Mouse (Mus musculus) megakaryocyte-erythroid progenitor cell, adult 5-6 weeks (primary cell): Measurements from ENCODE around the gene Rad51d. TPM values are rescaled to one million over a fixed set of nuclear protein-coding genes. Genes with fewer than 3 reads are reported as not detected.

Experiments
- ATAC-seq: replicated peaks from 2 replicates; pipeline ENCODE4 v1.8.0; 2016; ENCODE audit warnings: mild to moderate bottlenecking, inconsistent platforms; ENCODE audit not compliant: severe bottlenecking, poor library complexity, low FRiP score, low TSS enrichment
- total RNA-seq, 2 experiments: library from RNA; stranded (forward) in 1 of 2; stranded (reverse) in 1 of 2; fragments of 200-1000, 215-1000 nt in 1 of 2; fragments of >200 nt in 1 of 2; fragmentation: Nextera tagmentation in 1 of 2; gene quantifications; 2 replicates each; pipeline ENCODE4 v1.2.3; 2014 to 2017

Gene Rad51d
- total RNA-seq, 2 experiments from 2014 or later, result 16.3 to 20.0 TPM

DNA sequence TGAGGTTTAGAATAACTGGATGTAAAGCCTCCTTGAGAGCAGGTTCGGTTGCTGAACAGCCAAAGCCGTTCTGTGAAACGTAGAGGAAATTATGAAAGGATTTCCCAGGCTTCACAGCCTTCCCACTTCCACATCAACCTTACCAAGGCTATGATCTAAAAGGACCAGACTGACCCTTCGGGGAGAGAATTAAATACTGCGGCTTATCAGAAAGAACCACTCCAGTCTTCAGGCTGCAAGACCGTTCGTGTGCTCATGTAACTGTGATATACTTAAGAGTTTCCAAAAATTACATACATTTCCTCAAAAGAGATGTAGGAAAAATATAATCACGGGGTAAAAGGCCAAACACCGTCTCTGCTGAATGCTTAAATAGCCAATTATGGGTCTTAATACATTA is 27.8 kb downstream of the Rad51d start:
- 0 out of 2 replicates have a peak, but pooled peaks have one; percentile 17 for ATAC-seq

DNA sequence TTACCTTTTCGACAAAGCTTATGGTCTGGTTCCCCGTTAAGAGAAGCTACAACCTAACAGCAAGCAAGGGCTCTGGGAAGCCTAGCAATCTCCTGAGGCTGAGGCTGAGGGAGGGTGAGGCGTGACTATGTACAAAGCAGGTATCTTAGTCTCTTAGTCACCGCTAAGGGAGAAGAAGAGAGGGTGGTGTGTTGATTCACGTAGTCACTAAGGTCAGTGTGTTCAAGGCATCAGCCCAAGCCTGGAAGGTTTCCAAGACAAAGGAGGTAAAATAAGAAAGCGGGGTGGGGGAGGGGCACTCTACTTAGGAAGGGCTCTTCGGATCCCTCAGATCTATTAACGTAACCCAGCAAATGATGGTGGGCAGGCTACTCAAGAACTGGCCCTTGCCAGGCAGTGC is 28.9 kb downstream of the Rad51d start:
- peak; percentile 35; the same call in 1 of the 2 replicates for ATAC-seq

DNA sequence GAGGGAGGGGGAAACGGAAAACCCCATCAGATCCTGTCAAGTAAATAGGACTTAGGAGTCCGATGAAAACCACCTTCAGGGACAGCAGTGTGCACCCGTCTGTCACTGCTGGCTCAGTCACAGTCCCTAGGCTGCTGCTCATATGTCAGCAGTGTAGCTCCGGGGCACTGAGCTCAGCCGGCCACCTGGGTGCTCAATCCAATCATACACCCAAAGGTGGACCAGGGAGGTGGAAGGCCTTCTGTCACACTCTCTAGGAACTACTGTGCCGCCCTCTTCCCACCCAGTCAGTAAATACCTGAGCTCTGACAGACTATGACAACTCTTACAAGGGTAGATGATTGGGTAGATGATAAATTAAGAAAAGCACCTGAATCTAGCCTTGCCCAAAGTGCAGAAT is 29.7 kb downstream of the Rad51d start:
- ATAC-seq, result no peak

DNA sequence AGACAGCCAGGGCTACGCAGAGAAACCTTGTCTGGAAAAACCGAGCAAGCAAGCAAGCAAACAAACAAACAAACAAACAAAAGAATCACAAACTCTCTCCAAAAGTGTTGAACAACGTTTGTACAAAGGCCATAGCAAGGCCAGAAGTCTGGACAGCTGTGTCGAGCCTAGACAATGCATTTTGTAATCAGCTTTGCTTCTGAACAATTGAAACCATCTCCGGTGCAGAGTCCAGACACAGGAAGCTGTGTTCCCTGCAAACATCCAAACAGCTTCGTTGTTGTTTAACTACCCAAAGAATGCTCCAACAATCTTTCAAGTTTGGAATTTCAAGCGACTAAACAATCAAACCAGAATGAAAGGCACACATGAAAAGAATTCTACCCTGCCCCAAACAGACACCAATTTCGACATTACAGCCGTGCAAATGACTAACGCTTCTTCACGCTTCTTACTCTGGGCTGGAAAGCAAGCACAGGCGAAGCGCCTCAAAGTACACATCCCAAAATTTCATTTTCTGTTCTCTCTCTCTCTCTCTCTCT is 33.0 kb downstream of the Rad51d start:
- ATAC-seq, result no peak

DNA sequence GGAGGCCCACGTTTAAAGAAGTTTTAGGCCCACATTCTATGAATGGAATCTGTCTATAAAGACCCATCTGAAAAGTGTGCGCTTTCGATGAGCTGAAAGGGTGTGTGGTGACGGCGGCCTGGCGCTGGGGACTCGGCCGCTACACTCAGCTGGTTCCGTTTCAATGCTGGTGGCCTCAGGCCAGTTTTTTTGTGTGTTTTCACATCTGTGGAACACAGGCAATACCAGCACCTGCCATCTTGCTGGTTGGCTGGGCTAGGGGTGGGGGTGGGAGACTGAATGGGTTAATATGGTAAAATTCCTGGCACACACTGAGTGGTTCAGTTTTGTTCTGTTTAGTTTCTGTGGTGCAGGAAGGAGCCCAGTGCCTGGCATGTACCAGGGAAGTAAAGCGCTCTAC is 34.4 kb downstream of the Rad51d start:
- 0 out of 2 replicates have a peak, but pooled peaks have one; percentile 21 for ATAC-seq

DNA sequence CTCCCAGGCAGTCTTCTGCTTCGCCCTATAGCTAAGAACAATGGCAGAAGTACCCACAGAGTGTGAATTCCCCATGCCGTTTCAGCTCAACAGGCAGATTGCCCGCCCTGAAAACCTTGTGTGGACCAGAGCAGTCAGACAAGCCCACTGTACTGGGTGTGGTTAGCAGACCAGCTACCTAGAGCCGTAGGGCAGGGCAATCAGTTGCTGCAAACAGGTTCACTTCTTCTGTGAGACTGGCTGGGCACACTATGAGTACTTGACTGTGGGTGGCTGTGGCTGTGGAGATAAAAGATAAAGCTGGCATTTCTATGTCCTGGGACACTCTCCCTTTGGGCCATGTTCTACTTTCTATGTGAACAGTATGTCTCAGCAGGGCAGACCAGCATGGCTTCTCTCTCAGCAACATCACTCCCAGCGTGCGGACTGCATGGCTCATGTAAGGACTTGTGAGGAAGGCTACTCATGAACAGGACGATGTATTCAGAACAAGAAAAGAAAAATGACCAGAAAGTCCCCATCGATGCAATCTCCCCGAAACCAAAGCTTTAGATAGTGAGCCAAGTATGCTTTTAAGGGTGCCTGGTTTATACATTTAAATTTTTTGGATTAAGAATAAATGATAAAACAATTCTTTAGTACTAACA is 35.0 kb downstream of the Rad51d start:
- ATAC-seq, result peak; percentile 98

DNA sequence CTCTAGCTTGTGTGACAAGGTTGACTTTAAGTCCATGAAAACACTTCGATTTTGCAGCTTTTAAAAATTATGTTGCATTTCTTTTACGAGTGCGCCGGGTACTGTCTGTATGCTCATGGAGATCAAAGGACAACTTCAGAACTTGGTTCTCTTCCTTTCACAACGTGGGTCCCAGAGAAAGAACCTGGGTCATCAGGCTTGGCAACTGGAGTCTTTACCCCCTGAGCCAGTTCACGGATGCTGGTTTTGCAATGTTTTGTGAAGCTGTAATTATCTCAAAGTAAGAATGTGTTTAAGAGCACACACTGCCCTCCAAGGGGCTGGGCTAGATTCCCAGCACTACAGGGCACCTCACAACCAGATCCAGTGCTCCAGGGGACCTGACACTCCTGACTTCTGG is 36.3 kb downstream of the Rad51d start:
- no peak for ATAC-seq

DNA sequence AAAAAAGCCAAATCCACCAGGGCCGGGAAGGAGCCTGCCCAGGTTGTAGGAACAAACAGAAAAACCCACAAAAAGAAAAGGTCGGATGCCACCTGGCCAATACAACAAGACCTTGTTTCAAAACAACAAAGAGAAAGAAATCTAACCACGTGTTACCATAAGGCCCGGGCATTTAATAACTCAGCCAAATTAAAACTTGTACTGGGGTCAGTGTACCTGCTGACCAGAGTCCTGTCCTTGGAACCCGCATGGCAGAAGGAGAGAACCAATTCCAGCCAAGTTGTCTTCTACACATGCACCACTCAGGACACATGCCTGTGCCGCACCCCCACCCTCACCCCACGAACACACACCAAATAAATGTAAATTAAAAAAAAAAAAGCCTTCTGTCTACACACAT is 37.5 kb downstream of the Rad51d start:
- ATAC-seq, result no peak

DNA sequence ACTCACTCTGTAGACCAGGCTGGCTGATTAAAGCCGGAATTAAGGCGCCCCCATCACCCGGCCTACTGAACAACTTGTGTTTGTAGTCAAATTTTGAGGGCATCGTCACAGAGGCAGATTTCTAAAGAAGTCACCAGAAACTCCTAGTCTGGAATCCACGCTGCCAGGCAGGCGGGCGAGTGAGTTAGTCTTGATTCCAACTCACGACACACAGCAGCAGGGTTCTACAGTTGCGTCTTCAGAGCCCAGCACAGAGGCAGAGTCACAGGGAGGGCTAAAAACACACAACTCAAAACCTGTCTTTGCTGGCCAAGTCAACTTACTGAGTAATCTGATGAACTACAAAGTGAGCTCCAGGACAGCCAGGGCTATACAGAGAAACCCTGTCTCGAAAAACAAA is 37.9 kb downstream of the Rad51d start:
- no peak for ATAC-seq

DNA sequence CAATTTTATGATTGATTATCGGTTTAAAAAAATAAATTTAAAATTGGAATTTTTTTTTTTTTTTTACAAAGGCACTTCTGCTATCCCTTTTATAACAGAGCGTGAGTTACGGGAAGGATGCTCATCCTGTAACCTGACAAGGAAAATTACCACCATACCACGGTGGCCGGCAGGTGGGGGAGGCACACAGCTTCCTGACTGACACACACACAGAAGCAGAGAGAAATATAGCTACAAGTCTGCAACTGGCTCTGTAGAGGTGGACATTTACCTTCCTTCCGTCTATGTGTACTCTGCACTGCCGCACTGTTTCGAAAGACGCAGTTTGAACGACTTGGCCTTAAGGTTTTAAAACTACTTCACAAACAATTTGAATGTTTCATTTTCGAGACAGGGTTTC is 38.3 kb downstream of the Rad51d start:
- no peak for ATAC-seq

DNA sequence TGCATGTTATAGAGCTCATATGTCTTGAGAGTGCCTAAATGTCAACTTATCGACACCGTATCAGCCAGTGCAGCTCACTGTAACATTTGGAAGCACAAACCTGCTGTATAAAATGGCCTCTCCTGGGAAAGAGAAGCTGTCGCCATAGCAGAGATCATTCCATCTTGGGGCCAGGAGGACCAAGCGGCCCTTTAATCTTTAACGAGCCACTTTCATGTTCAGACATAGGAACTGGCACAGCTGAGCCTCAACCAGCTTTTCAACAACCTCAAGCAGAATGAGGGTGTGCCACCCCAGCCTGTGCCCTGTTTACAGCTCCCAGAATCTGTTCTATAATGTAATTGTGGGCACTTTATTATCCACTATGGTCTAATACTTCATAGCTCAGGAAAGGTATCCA is 40.2 kb downstream of the Rad51d start:
- no peak for ATAC-seq

DNA sequence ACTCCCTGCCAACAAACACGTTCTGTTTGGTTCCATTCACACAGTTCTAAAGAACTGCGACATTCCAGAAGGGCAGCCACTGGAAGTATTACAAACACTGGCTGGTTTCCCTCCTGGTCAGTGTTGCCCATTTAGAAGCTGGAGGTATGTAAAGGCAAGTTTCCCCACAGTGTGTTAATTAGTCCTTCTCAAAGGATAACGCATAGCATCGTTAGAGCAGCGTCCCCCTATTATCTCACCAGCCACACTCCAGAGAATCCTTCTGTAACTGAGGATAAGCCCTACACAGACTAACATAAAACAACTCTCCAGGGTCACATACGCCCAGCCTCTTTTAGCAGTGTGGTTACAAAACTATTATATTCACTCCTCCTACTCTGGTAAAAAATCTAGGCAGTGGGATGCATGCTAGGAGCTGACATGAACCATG is 42.8 kb downstream of the Rad51d start:
- peak; percentile 86 for ATAC-seq

DNA sequence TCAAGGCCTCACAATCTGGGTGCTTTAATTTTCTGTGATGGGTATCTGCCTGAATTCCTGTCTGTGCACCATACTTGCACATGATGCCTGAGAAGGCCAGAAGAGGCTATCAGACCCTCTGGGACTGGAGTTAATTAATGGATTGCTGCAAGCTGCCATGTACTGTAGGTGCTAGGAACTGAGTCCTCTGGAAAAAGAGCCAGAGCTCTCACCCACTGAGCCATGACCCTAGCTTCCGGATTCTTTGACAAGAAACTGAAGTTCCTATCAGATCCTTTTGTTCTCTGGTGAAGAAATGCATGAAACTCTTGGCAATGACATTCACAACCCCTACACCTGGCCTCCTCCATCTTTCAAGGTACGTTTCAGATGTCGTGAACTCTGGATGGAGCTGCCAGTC is 43.5 kb downstream of the Rad51d start:
- ATAC-seq, result no peak

DNA sequence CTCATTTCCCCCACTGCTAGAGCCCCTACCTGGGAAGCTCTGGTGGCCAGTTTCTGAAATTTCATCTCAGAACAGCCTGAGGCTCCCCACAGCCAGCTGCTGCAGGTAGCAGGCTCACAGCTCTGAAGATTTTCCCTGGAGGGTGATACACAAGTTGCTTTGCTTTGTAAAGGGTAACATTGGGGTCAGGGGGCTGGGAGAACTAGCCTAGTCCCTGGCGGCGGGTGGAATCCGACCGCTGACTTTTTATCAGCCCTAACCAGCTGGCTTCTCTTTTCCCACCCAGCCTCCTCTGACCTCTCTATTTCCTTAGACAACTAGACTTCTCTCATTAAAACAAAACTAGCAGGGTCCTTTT is 44.4 kb downstream of the Rad51d start:
- peak; percentile 62 for ATAC-seq

DNA sequence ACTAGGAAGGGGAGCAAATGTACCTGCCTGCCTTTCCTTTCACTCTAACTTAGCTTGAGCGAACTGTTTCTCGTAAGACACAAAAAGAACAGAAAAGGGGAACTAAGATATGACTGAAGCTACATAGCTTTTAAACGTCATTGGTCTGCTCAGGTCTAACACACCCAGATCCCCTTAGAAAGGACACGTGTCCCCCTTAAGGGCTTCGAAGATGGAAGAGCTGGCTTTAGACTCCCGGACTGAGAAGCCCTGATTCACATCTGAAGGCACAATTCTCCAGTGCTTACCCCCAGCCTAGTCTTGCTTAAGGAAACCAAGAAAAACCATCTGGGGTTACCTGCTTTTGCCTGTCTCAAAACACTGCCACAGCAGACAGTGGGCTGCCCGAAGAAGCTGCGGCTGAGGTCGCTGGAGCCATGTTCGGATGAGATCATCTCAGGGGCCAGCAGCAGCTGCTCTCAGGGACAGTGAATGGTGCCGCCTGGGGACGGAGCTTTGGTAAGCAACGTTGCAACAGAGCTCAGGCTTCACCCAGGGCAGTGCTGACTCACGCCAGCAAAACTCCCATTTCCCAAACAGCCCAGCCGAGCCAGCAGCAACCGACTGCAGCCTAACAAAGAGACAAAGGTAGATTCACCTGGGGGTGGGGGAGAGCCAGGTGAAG is 44.9 kb downstream of the Rad51d start:
- ATAC-seq, result peak; percentile 70

DNA sequence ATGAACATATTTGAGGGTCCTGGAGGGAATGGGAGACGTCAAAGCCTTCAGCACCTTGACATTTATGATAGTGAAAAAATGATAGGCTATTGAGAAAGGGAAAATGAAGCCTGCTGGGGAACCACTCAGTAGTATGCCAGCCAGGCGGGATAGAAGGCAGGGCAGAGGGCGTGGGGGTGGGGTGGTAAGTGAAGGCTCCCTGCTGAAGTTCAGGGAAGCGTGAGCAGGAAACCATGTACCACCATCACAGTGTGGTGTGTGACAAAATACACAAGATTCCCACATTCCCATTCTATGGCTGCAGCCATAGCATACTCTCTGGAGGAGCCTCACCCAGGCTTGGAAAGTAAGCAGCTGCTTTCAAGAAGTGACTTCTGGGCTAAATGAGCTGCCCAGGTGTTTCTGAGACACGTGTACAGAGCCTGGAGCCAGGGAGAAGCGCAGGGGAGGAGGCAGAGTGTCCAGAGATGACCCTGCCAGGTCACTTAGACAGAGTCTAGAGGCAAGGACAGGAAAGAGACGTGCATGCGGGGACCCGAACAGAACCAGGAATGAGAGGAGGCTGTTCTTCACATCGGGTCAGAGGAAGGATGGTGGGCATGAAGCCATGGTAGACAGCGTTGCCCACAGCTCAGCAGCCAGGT is 45.5 kb downstream of the Rad51d start:
- no peak for ATAC-seq

DNA sequence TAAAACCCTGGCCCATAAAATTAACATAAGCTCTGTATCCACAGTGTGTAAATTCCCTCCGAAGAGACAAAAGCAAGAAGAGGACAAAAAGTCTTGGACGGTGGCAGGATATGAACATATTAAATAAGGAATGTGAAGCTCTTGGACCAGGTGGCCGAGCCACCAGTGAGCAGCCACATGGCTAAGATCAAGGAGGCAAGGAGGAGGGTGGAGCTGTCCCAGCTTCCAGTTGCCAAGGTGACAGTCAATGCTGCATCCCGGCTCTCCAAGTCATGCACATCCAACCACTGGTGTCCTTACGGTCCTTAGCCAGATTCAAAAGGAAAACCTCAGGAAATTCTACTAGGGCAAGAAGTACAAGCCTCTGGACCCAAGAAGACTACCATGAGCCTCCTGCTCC is 51.9 kb downstream of the Rad51d start:
- no peak for ATAC-seq

DNA sequence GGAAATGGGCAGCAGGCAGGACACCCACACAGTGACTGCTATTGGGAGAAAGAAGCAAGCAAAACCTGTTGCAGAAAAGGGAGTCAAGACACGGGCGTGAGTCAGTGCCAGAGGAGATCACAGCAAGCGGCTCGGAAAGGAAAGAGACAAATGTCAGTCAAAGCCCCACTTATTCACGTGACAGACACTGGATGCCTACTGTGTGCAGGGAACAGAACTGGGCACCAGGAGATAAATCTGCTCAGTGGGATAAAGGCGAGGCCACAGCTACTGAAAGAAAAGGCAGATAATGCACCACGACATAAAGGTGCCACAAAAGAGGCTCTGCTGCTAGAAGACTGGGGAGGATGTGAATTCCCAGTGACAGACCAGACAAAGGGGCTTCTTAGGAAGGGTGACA is 52.6 kb downstream of the Rad51d start:
- no peak; the same call in 1 of the 2 replicates for ATAC-seq

DNA sequence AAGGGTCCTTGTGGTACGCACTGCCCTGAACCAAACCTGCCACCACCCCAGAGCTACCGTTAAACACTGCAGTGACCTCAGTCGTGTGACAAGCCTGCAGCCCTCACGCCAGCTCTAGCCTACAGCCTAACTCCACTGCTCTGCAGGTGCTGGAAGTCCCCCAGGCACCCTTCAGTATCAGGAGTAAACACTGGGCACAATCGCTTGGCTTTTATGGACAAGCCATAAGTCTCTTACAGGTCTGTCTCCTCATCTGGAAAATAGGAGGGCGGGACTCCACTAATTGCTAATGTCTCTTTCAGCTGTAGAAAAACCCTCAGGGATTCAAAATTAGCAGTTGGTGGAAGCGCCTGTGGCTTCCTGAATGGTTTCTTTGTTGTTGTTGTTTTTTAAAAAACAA is 53.2 kb downstream of the Rad51d start:
- no peak for ATAC-seq

DNA sequence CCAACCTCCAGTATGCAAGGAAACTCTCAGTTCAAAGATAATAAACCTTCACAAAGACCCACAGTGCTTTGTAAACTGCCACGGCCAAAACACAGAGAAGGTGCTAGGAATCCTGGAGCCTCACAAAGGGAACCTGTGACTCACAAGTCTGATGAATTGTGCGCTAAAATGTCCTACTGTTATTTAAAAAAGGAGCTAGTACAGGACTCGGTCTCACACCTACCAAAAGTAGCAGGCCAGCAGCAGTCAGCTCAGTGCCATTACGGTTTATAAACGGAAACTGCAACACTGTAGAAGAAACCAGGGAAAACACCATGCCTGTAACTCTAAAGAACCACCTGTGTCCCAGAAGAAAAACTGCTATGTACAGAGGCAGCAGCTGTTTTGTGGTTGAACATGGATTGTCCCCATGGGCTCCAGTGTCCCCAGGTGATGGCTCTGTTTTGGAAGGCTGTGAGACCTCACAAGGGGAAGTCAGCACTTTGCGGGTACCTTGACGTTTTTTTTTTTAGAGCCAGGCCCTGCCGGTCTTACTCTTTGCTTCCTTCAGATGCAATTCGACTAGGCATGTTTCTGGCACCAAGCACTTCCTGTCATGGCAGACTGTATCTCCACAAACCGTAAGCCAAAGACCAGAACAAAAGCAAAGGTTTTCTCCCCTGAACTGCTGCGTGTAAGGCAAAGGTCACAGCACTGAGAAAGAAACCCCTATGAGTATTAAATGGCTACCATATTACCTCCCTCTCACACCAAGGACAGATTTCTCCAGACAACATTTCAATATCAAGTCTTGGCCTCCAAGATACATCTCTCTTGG is 54.6 kb downstream of the Rad51d start:
- ATAC-seq, result no peak
